Mouse (Mus musculus) neutrophil, adult 59 days (primary cell): ENCODE data around the gene Igfbp7. TPM values are rescaled to one million over a fixed set of nuclear protein-coding genes. Genes with fewer than 3 reads are reported as not detected.

ENCODE experiments used
- total RNA-seq, 2 experiments: library from RNA; stranded (reverse); gene quantifications; 1 replicate in 1 of 2; 2 replicates in 1 of 2; pipeline ENCODE4 v1.2.4; 2023

The Igfbp7 gene
- total RNA-seq: 1 to 10 TPM; 1.8 to 1.9 TPM

DNA sequence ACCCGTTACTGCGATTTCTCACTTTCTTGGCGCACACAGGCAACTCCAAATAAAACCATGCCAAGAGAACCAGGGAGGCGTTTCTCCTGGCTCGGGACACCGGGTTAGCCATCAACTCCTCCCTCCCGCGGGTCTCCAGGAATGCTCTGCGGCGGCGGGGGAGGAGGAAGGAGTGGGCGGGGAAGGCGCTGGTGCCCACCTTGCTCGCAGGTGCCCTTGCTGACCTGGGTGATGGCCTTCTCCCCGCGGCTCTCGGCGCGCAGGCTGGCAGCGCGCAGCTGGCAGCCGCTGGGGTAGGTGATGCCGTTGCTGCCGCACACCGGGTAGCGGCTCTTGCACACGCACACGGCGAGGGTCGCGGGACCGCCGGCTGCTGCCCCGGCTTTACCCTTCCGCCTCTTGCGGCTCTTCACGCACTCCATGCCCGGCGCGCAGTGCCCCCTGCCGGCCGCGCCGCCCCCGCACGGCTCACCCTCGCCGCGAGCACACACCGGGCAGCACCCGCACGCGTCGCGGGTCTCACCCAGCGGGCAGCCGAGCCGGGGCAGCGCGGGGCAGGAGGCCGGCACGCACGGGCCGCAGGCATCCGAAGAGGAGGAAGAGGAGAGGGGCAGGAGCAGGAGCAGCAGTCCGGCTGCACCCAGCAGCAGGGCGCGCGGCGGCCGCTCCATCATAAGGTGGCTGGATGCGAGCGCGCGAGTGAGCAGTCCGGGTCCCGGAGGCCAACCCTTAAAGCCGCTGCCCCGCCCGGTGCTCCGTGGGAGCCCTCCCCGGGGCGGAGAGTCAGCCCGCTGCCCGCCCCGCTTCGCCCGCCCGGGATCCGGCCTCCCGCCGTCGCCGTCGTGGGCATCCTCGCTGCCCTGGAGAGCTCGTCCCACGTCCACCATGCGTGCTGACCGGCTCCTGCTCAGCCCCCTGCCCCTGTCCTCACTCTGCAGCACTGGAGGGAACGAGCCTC, at the start of gene Igfbp7:
Igfbp7 (minus strand) TSS at position 701 of the 958 bp plus-strand sequence.

DNA sequence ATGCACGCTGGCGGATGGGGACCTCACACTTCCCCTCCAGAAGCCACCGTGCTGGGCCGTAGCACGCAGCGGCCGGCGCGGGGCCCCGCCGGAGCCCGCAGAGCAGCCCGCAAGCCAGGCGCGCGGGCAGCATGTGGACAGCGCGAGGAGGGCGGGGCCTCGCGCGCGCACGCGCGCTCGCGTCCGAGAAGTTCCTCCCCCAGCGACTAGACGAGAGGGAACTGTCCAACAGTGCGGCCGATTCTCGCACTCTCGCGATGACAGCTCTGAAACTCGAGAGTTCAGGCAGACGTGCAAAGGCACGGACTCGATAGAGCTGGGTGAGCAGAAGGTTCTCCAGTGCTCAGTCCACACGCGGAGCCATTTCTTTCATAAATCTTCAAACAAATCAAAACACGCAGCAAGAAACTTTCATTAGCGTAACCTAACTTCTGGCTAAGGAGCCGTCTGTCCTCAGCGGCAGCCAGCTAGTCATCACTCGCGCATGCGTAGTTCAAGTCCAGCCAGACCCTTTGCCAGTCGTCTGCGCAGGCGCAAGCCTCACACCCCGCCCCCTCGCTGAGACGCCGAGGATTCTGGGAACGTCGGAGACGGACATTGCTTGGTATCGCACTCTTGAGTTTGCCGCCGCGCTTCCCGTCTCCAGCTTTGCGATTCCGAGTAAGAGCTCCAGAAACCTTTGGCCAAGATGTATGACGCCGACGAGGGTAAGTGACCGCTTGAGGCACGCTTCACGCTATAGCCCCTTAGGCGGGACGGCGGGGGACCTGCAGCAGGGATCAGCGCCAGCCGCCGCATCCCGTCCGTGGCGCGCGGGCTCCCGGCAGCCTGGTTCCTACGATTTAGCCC, 97.7 kb downstream of the Igfbp7 start, which contains the start of the genes Noa1 and Polr2b:
Noa1 (minus strand) TSS at position 161 of the 849 bp plus-strand sequence.
Polr2b (plus strand) TSS at position 224 of the 849 bp plus-strand sequence.

Other genes starting within 250 kb of the Igfbp7 start
- 10 to 100 TPM in 1 of 2 experiments, 1 to 10 TPM in 1; 6.7 to 12.5 TPM for gene Spink2, start 196.6 kb downstream of the Igfbp7 start, total RNA-seq
- 10 to 100 TPM; 22.9 to 24.9 TPM for gene Rest, start 142.6 kb downstream of the Igfbp7 start, total RNA-seq
- gene Noa1, start 98.0 kb downstream of the Igfbp7 start, total RNA-seq: 10 to 100 TPM in 1 of 2 experiments, 1 to 10 TPM in 1; 9.2 to 11.5 TPM
- 10 to 100 TPM; 32.2 to 35.3 TPM for gene Polr2b, start 97.9 kb downstream of the Igfbp7 start, total RNA-seq